Mouse (Mus musculus) midbrain, embryonic 14.5 days (tissue): ENCODE results near the gene Casp3. TPM values are rescaled to one million over a fixed set of nuclear protein-coding genes. Genes with fewer than 3 reads are reported as not detected.

ENCODE experiments used
- ATAC-seq: fragments of 200-750 bp; cut with Nextera tagmentation; 2 replicates; pipeline ENCODE4 v1.8.0; 2017; ENCODE audit warnings: moderate number of reproducible peaks, moderate library complexity; ENCODE audit not compliant: low FRiP score, low TSS enrichment
- DNase-seq: peaks from one replicate; pipeline ENCODE4 v3.0.0-alpha.2; 2015
- H3K27ac ChIP-seq: fragments of 300-500 bp; sonication (generic); replicated peaks from 2 replicates; pipeline ENCODE4 v1.5.1; 2014; ENCODE audit warnings: mild to moderate bottlenecking, low read depth, low read length, moderate library complexity
- H3K27me3 ChIP-seq: fragments of 300-500 bp; sonication (generic); 2 replicates; pipeline ENCODE4 v1.6.1; 2014; ENCODE audit warnings: low read length, control low read depth, mixed read lengths; ENCODE audit not compliant: control insufficient read depth, insufficient read depth
- H3K36me3 ChIP-seq: fragments of 300-500 bp; sonication (generic); 2 replicates; pipeline ENCODE4 v1.6.1; 2014; ENCODE audit warnings: low read length, control low read depth; ENCODE audit not compliant: control insufficient read depth, insufficient read depth
- H3K4me1 ChIP-seq: fragments of 300-500 bp; sonication (generic); 2 replicates; pipeline ENCODE4 v1.6.1; 2014; ENCODE audit warnings: mild to moderate bottlenecking, antibody characterized with exemption, low read length, control low read depth; ENCODE audit not compliant: control insufficient read depth, insufficient read depth
- H3K4me2 ChIP-seq: fragments of 300-500 bp; sonication (generic); 2 replicates; pipeline ENCODE4 v1.6.1; 2014; ENCODE audit warnings: mild to moderate bottlenecking, low read length, moderate library complexity
- H3K4me3 ChIP-seq: fragments of 300-500 bp; sonication (generic); replicated peaks from 2 replicates; pipeline ENCODE4 v1.5.1; 2014; ENCODE audit warnings: low read depth, low read length
- H3K9ac ChIP-seq: fragments of 300-500 bp; sonication (generic); replicated peaks from 2 replicates; pipeline ENCODE4 v1.6.1; 2014; ENCODE audit warnings: mild to moderate bottlenecking, low read length, moderate library complexity
- H3K9me3 ChIP-seq: fragments of 300-500 bp; sonication (generic); 2 replicates; pipeline ENCODE4 v1.6.1; 2016; ENCODE audit warnings: low read length, control low read depth, mixed read lengths; ENCODE audit not compliant: control insufficient read depth
- WGBS: fragments of 180-500 bp; shearing (Covaris S2); extraction: QIAGEN DNeasy Blood & Tissue Kit; methylation state at CpG from one replicate; pipeline ENCODE4 v1.1.7; 2014; 5-methylcytosine and 5-hydroxymethylcytosine counted together
- polyA plus RNA-seq: library from polyadenylated mRNA; unstranded; fragments of >200 nt; fragmentation: Nextera tagmentation; extraction: Ambion mirVana; gene quantifications from 2 replicates; pipeline ENCODE4 v1.2.1, GENCODE M21; 2014

Casp3 gene
- polyA plus RNA-seq, 1 experiment from 2014 or later, result 200 TPM

DNA sequence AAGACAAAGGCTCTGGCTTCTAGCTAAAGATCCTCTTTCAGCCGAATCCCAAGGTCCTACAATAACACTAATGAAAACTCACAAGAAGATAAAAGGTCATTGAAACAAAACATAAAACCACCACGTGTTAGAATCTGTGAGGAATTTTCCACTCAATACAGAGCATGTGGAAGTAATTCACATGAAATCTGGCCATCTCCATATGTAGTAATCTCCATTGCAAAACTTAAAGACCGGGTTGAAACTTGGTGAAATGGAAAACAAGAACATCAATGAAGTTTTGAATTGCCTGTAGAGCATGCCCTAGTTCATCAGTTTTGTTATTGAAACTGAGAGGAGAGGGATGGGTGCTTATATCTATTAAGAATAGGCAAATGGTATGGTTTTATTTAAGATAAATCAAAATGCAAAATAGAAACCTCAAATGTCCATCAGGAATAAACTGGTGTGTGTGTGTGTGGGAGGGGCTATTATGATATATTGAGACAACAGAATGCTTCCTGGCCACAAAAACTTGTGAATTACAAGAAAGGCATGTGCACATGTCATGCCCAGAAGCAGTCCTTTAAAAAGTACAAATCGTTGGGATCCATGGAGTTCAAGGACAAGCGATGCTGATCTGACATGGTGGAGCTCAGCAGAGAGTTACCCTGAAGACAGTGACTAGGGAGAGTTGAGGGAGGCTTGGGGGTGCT lies 63.7 kb downstream of the Casp3 start:
- Histone ChIP-seq H3K4me2 (no peak overlapping the region), H3K36me3 (no peaks in the 10 kb centered on the region), H3K4me1 (no peaks in the 10 kb centered on the region), H3K4me3 (no peak overlapping the region), H3K9me3 (no peaks in the 10 kb centered on the region), H3K27ac (no peak overlapping the region), H3K27me3 (no peaks in the 10 kb centered on the region), H3K9ac (no peak overlapping the region)
- ATAC-seq (no peak), DNase-seq (no peak)
- 73% methylated on average over 5 of the region's 5 CpGs for WGBS

DNA sequence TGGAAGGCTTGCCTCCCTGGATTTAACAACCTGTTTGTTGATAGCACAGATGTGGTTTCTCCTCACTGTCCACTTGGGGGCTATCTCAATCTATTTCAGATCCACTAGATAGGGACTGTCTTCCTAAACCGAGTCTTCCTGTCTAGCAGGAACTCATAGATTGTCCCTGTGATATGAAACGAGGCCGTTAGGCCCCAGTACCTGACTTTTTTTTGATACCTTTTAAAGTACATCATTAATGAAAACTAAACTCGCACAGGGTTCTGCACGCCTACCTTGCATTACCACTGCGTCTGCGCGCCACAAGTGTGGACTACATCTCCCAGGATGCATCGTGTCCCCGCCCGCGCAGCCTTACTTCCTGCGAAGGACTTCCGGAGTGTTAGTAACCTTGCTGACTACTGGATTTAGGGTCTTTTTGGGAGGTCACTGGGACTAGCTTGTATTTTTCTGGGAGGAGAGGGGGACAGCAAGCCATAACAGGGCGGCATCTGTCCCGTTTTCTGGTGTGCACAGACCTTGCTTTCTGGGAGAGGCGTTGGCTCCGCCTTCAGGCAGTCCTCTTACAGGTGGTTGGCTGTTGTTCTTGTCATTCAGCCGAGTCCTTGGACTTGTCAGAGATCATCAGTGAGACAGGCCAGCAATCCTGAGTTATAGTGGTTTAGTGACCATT lies 69.7 kb downstream of the Casp3 start:
- H3K4me1 ChIP-seq, result no peaks in the 10 kb centered on the region
- no peaks in the 10 kb centered on the region for H3K27me3 ChIP-seq
- peak; percentile 95 for DNase-seq
- no peaks in the 10 kb centered on the region for H3K36me3 ChIP-seq
- H3K9ac ChIP-seq, result peak overlapping the region; percentile 56
- peak; percentile 99 for ATAC-seq
- peak overlapping the region; percentile 51 for H3K4me3 ChIP-seq
- under 1% methylated on average over 19 of the region's 19 CpGs for WGBS
- H3K9me3 ChIP-seq, result no peaks in the 10 kb centered on the region
- peak overlapping the region; percentile 47 for H3K4me2 ChIP-seq
- H3K27ac ChIP-seq, result peak overlapping the region; percentile 80

Other genes with a start within 250 kb of the Casp3 start
- 13.9 and 20.0 TPM in 2 replicates for gene Acsl1, start 146.3 kb upstream of the Casp3 start, polyA plus RNA-seq
- gene Cenpu, start 65.3 kb upstream of the Casp3 start, polyA plus RNA-seq, result 6.8 and 8.6 TPM in 2 replicates
- gene Primpol, start 79 bp upstream of the Casp3 start, polyA plus RNA-seq, result 6.9 and 11.8 TPM in 2 replicates
- 6.4 and 7.5 TPM in 2 replicates for gene Irf2, start 122.4 kb downstream of the Casp3 start, polyA plus RNA-seq